Mouse (Mus musculus): ENCODE data around the gene Ryr3. TPM values are rescaled to one million over a fixed set of nuclear protein-coding genes. Genes with fewer than 3 reads are reported as not detected.

The Ryr3 gene
- polyA plus RNA-seq, 1 experiment, result 0.23 TPM

GRCm38 (mm10) chr2:112600222-112600621, 616.7 kb downstream of the Ryr3 start:
- no peak overlapping the region for H3K4me3 ChIP-seq (ENCODE audit: low read depth, low read length)
- H3K36me3 ChIP-seq (ENCODE audit: control insufficient read depth, insufficient read depth, low read length), result no peaks in the 10 kb centered on the region
- H3K27ac ChIP-seq (ENCODE audit: insufficient read depth, low read depth, low read length), result no peak overlapping the region
- H3K4me1 ChIP-seq (ENCODE audit: control insufficient read depth, insufficient read depth, insufficient read length, low read length), result no peaks in the 10 kb centered on the region
- 83% methylated on average over 10 of the region's 10 CpGs for WGBS
- H3K27me3 ChIP-seq (ENCODE audit: control insufficient read depth, insufficient read depth, low read length), result no peaks in the 10 kb centered on the region
- TF ChIP-seq CTCF (IDR thresholded peaks at IDR 0.05; ENCODE audit: extremely low read depth, insufficient read length, insufficient replicate concordance, low read depth, low read length) (no peak), POLR2A (IDR thresholded peaks at IDR 0.05; ENCODE audit: low read depth, low read length) (no peak)

- no peak overlapping the region for H3K27ac ChIP-seq (ENCODE audit: insufficient read depth, low read depth, low read length)
- 66% methylated on average over 1 of the region's 1 CpGs for WGBS
- no peak overlapping the region for H3K4me3 ChIP-seq (ENCODE audit: low read depth, low read length)
- H3K27me3 ChIP-seq (ENCODE audit: control insufficient read depth, insufficient read depth, low read length), result no peaks in the 10 kb centered on the region
- no peaks in the 10 kb centered on the region for H3K36me3 ChIP-seq (ENCODE audit: control insufficient read depth, insufficient read depth, low read length)
- no peaks in the 10 kb centered on the region for H3K4me1 ChIP-seq (ENCODE audit: control insufficient read depth, insufficient read depth, insufficient read length, low read length)
- TF ChIP-seq POLR2A (IDR thresholded peaks at IDR 0.05; ENCODE audit: low read depth, low read length), result no peak
- TF ChIP-seq CTCF (IDR thresholded peaks at IDR 0.05; ENCODE audit: extremely low read depth, insufficient read length, insufficient replicate concordance, low read depth, low read length), result no peak
Measured at GRCm38 (mm10) chr2:112597064-112597463, 619.8 kb downstream of the Ryr3 start.

- TF ChIP-seq CTCF (IDR thresholded peaks at IDR 0.05; ENCODE audit: extremely low read depth, insufficient read length, insufficient replicate concordance, low read depth, low read length) (no peak), POLR2A (IDR thresholded peaks at IDR 0.05; ENCODE audit: low read depth, low read length) (no peak)
Measured at GRCm38 (mm10) chr2:112596415-112596814, 620.5 kb downstream of the Ryr3 start.

GRCm38 (mm10) chr2:112595807-112596206, 621.1 kb downstream of the Ryr3 start:
- no peaks in the 10 kb centered on the region for H3K27me3 ChIP-seq (ENCODE audit: control insufficient read depth, insufficient read depth, low read length)
- no peak overlapping the region for H3K27ac ChIP-seq (ENCODE audit: insufficient read depth, low read depth, low read length)
- TF ChIP-seq CTCF (IDR thresholded peaks at IDR 0.05; ENCODE audit: extremely low read depth, insufficient read length, insufficient replicate concordance, low read depth, low read length) (no peak), POLR2A (IDR thresholded peaks at IDR 0.05; ENCODE audit: low read depth, low read length) (no peak)
- no peaks in the 10 kb centered on the region for H3K4me1 ChIP-seq (ENCODE audit: control insufficient read depth, insufficient read depth, insufficient read length, low read length)
- no peak overlapping the region for H3K4me3 ChIP-seq (ENCODE audit: low read depth, low read length)
- H3K36me3 ChIP-seq (ENCODE audit: control insufficient read depth, insufficient read depth, low read length), result no peaks in the 10 kb centered on the region
- 63% methylated on average over 3 of the region's 3 CpGs for WGBS

More at GRCm38 (mm10) chr2:112596415-112596814, 620.5 kb downstream of the Ryr3 start:
- H3K27me3 ChIP-seq (ENCODE audit: control insufficient read depth, insufficient read depth, low read length), result no peaks in the 10 kb centered on the region
- H3K36me3 ChIP-seq (ENCODE audit: control insufficient read depth, insufficient read depth, low read length), result no peaks in the 10 kb centered on the region
- no peaks in the 10 kb centered on the region for H3K4me1 ChIP-seq (ENCODE audit: control insufficient read depth, insufficient read depth, insufficient read length, low read length)
- no peak overlapping the region for H3K27ac ChIP-seq (ENCODE audit: insufficient read depth, low read depth, low read length)
- H3K4me3 ChIP-seq (ENCODE audit: low read depth, low read length), result no peak overlapping the region
- WGBS, result 65% methylated on average over 5 of the region's 5 CpGs

- TF ChIP-seq POLR2A (IDR thresholded peaks at IDR 0.05; ENCODE audit: low read depth, low read length) (no peak), CTCF (IDR thresholded peaks at IDR 0.05; ENCODE audit: extremely low read depth, insufficient read length, insufficient replicate concordance, low read depth, low read length) (no peak)
- no peak overlapping the region for H3K4me3 ChIP-seq (ENCODE audit: low read depth, low read length)
- WGBS, result 95% methylated on average over 2 of the region's 2 CpGs
- H3K36me3 ChIP-seq (ENCODE audit: control insufficient read depth, insufficient read depth, low read length), result no peaks in the 10 kb centered on the region
- H3K27ac ChIP-seq (ENCODE audit: insufficient read depth, low read depth, low read length), result no peak overlapping the region
- no peaks in the 10 kb centered on the region for H3K4me1 ChIP-seq (ENCODE audit: control insufficient read depth, insufficient read depth, insufficient read length, low read length)
- no peaks in the 10 kb centered on the region for H3K27me3 ChIP-seq (ENCODE audit: control insufficient read depth, insufficient read depth, low read length)
Measured at GRCm38 (mm10) chr2:112593781-112594180, 623.1 kb downstream of the Ryr3 start.

- WGBS, result 39% methylated on average over 2 of the region's 2 CpGs
- no peaks in the 10 kb centered on the region for H3K27me3 ChIP-seq (ENCODE audit: control insufficient read depth, insufficient read depth, low read length)
- no peaks in the 10 kb centered on the region for H3K4me1 ChIP-seq (ENCODE audit: control insufficient read depth, insufficient read depth, insufficient read length, low read length)
- H3K27ac ChIP-seq (ENCODE audit: insufficient read depth, low read depth, low read length), result no peak overlapping the region
- H3K36me3 ChIP-seq (ENCODE audit: control insufficient read depth, insufficient read depth, low read length), result no peaks in the 10 kb centered on the region
- TF ChIP-seq POLR2A (IDR thresholded peaks at IDR 0.05; ENCODE audit: low read depth, low read length), result no peak
- no peak for TF ChIP-seq CTCF (IDR thresholded peaks at IDR 0.05; ENCODE audit: extremely low read depth, insufficient read length, insufficient replicate concordance, low read depth, low read length)
- H3K4me3 ChIP-seq (ENCODE audit: low read depth, low read length), result no peak overlapping the region
Measured at GRCm38 (mm10) chr2:112593322-112593721, 623.6 kb downstream of the Ryr3 start.

- H3K4me1 ChIP-seq (ENCODE audit: control insufficient read depth, insufficient read depth, insufficient read length, low read length), result no peaks in the 10 kb centered on the region
- H3K4me3 ChIP-seq (ENCODE audit: low read depth, low read length), result no peak overlapping the region
- no peak for TF ChIP-seq POLR2A (IDR thresholded peaks at IDR 0.05; ENCODE audit: low read depth, low read length)
- no peak for TF ChIP-seq CTCF (IDR thresholded peaks at IDR 0.05; ENCODE audit: extremely low read depth, insufficient read length, insufficient replicate concordance, low read depth, low read length)
- H3K27ac ChIP-seq (ENCODE audit: insufficient read depth, low read depth, low read length), result no peak overlapping the region
- H3K36me3 ChIP-seq (ENCODE audit: control insufficient read depth, insufficient read depth, low read length), result no peaks in the 10 kb centered on the region
- 69% methylated on average over 6 of the region's 6 CpGs for WGBS
- H3K27me3 ChIP-seq (ENCODE audit: control insufficient read depth, insufficient read depth, low read length), result no peaks in the 10 kb centered on the region
Measured at GRCm38 (mm10) chr2:112591451-112591871, 625.4 kb downstream of the Ryr3 start.

Measured in small intestine, adult 2 months (tissue).